Mouse (Mus musculus) urinary bladder, postnatal 14 days (tissue): Measurements from ENCODE around the gene Olfr16.

Experiments used
- DNase-seq: peaks from one replicate; pipeline ENCODE4 v3.0.0; 2021; ENCODE audit warnings: low spot score

The Olfr16 gene

DNA sequence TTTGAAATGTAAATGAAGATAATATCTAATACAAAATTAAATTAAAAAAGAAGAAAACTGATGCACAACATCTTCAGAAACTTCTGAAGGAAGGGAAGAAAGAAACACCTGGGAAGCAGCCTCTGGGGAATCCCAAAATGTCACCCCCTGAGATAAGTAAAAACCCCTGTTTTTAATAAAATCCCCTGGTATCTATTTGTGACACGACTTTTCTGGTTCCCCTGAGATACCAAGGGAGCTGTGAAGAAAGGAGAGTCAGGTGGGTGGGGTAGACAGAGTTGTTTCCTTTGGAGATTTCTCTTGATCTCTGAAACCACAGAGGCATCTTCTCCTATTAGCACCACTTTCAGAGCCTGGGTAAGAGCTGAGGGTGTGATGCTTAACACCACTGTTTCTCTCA lies at the start of gene Olfr16:
Gene Olfr16 (plus strand): TSS at position 250 of the 400 bp plus-strand sequence.
- no peak for DNase-seq

- DNase-seq, result no peak
Observed at GRCm38 (mm10) chr1:172903313-172903712, 46.9 kb upstream of the Olfr16 start.

DNA sequence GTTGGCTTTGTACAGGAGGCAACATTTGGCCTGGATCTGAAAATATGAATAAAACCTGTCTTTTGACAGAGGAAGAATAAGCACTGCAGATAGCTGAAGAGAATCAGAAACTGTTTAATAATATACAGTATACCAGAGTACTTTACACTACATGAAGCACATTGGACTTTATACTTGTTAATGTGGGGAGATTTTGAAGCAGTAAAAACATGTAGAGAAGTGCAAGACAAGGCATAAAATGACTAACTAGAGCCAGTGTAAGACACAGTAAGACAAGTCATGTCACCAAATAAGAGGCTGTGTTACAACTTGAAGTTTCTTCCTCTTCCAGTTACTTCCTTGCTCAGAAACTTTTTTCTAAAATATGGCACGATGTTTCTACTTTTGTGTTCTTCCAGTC lies 33.1 kb upstream of the Olfr16 start:
- no peak for DNase-seq

GRCm38 (mm10) chr1:172918450-172918849 lies 31.8 kb upstream of the Olfr16 start:
- no peak for DNase-seq

DNA sequence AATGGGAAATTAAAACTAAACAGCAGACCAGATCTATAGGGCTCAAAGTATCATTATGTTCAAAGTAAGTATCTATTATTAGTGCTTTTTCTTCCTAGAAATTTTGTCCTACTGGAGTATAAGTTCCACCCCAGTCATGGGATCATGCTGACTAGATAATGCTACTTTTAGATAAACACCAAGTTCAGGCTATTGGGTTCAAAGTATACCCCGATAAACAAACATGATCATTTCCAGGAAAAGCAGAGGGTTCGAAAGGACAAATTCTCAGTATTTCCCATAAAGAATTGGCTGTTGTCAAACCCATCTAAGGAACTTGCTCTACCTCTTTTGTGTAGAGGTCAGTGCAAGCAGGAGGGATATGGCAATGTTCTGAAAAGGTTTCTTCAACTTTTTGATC lies 18.0 kb upstream of the Olfr16 start:
- DNase-seq, result no peak

DNA sequence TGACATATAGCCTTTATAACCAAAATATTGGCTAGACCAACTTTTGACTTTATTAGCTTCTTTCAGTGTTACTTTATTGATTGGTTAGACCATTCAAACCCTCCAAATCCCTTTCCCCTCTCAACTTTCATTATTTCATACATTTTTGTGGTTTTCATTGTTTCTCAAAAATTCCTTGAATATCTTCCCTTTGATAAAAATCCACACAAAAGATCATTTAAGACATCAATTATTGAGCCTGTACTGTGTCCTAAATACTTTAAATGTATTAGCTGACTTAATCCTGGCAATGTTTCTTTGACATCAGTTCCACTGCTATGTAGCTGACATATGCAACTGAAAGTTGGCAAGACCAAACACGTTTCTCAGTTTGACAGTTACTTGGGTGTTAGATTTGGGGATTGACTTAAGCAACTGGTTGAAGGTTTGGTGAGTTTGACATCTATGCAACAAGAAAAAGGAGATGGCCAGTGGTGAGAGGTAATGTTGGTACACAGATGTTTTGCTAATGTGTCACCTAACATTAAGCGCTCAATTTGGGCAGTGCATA lies 1.0 kb downstream of the Olfr16 start:
- DNase-seq, result no peak

DNA sequence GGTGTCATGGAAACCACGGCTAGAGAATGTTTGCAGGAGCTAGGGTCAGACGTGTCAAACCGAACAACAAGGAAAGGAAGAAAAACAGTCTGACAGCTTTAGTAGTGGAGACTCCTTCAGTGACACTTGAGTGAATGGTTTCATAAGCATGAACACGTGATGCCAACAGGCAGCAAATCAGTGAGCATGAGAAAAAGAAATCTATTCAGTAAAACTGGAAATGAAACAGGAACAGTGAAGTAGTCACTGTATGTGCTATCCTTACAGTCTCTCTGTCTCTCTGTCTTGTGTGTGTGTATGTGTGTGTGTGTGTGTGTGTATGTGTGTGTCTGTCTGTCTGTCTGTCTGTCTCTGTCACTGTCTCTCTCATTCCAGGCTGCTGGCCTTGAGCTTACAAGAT lies 5.2 kb downstream of the Olfr16 start:
- no peak for DNase-seq

DNA sequence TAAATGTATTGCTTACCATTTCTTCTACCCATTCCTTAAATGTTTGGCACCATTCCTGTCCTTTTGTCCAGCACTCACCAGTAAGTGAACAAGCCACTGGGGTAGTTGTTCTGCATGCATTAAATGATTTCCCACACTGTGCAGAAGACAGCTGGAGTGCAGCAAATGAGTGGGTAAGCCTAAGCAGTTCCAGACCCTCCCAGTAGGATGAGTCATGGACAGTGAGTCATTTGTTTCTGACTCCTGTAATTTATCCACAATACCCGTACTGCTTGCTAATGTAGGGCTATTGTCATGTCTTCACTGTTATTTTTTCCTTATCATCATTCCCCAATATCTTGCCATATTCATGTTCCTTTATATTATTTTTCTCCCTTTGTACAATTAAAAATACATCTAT lies 10.2 kb downstream of the Olfr16 start:
- DNase-seq, result peak; percentile 3

GRCm38 (mm10) chr1:172989794-172990634 lies 39.8 kb downstream of the Olfr16 start:
- DNase-seq, result no peak

DNA sequence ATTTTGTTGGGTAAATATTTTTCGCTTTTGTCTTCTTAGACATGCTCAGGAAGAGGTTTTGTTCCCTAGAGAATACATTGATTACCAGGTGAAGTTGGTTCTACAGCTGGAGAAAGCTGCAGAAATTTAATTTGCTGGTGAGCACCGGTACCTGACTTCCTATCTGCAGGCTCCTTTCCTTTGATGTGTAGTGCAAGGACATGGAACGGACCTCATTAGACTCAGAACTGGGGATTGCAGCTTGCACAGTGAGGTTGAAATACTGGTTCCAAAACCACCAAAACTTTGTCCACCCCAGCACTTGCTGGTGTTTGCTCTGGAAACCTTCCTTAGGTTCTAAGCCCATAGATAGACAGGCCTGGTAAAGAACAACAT lies 40.4 kb downstream of the Olfr16 start:
- DNase-seq, result no peak
